In genomic region chr5:113138319-113139063, GRCm38 (mm10) we compare ENCODE assay signal across 8 mouse cellular contexts. TPM values are rescaled to one million over a fixed set of nuclear protein-coding genes. Genes with fewer than 3 reads are reported as not detected.
DNase-seq lines count a peak whose midpoint lies in the region; ATAC-seq lines count a peak whose summit lies in the region.

No protein-coding gene starts in this region.

- no peak overlapping the region for H3K27ac ChIP-seq in neural tube, embryonic 12.5 days

- peaks cover 33% of the 10 kb centered on the region for H3K4me1 ChIP-seq in neural tube, embryonic 12.5 days

- H3K4me3 ChIP-seq in neural tube, embryonic 12.5 days, result peak overlapping the region; percentile 39

- ATAC-seq in frontal cortex, adult (ENCODE audit: low TSS enrichment), result peak; percentile 20; the same call in 1 of the 2 replicates
- ATAC-seq in neural tube, embryonic 12.5 days (ENCODE audit: low FRiP score, low read depth), result no peak

- peak overlapping the region; percentile 86 for H3K4me2 ChIP-seq in neural tube, embryonic 12.5 days (replicated peaks)

- peaks cover 25% of the 10 kb centered on the region for H3K27me3 ChIP-seq in neural tube, embryonic 12.5 days (replicated peaks)

- no peak for DNase-seq in frontal cortex, postnatal 25 days (ENCODE audit: low spot score in 2 of 2)
- DNase-seq in embryo, embryonic 10.5 days (ENCODE audit: low spot score), result peak; percentile 49
- peak; percentile 72 for DNase-seq in heart, adult 8-10 months (ENCODE audit: low spot score)
- DNase-seq in kidney, adult 18-20 months, result peak; percentile 48
- peak; percentile 73 to 85 for DNase-seq in lung, adult 18-20 months
- DNase-seq in thymus, postnatal 36 days, result peak; percentile 29 to 31

- WGBS in neural tube, embryonic 12.5 days, result under 1% methylated on average over 43 of the region's 43 CpGs

- no peaks in the 10 kb centered on the region for H3K36me3 ChIP-seq in neural tube, embryonic 12.5 days

- peaks cover 4% of the 10 kb centered on the region; the same call in 1 of the 2 replicates for H3K9me3 ChIP-seq in neural tube, embryonic 12.5 days

- peak overlapping the region; percentile 58 for H3K9ac ChIP-seq in neural tube, embryonic 12.5 days

RNA-seq across cellular contexts. Expression of gene Crybb3, which starts 57.1 kb away (rescaled TPM):
- 1 to 10 TPM in 1 of 4 experiments, under 1 TPM in 3; 0.92 to 1.3 (median 0.93) TPM for total RNA-seq in heart, adult 8-10 months (2022)
- 0.32 and 0.42 TPM in 2 replicates for polyA plus RNA-seq in neural tube, embryonic 12.5 days (2016; fragmentation: Nextera tagmentation; extraction: Ambion mirVana)

Comparison
In these comparisons a context has a peak if more than half of its experiments do, and no peak if none do; other contexts are left out.
1. DNase-seq: peak in embryo, embryonic 10.5 days (single experiment), heart, adult 8-10 months (single experiment), kidney, adult 18-20 months (single experiment), lung, adult 18-20 months (2 of 2) and thymus, postnatal 36 days (2 of 2); none in frontal cortex, postnatal 25 days (0 of 2).